23 mouse cellular contexts compared by ENCODE assay signal in the genomic region with DNA sequence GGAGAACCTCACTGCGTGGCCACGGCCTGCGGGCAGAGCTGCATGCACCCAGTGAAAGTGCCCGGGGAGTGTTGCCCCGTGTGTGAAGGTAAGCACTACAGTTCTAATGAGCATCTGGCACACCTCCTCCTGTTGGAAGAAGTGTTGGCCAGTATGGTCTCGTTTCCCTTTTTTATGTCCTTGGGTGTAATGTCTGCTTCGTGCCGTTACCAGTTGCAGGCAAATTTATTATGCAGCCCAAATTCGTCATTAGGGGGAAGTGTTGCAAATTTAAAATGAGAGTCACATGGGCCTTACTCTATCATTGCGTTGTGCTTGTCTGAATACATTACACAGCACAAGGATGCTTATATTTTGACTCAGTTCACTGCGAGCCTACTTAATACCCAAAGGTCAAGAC.
"Had no signal": no experiment of that assay in that cellular context is flagged by ENCODE, and none has a peak within 500 bp of the region (broad histone marks: within the 10 kb centered on the region; RNA-seq: fewer than 3 reads in every experiment).

No protein-coding gene starts in this region.

- ATAC-seq: hindbrain, embryonic 16.5 days; inflammation-experienced regulatory T-cells, adult 6 months; intestine, embryonic 15.5 days; intestine, postnatal 0 days had no signal

- H3K4me2 ChIP-seq: heart, embryonic 12.5 days; hindbrain, embryonic 12.5 days; hindbrain, embryonic 14.5 days; intestine, embryonic 15.5 days; limb, embryonic 13.5 days; limb, embryonic 15.5 days had no signal

- H3K9me3 ChIP-seq: heart, embryonic 10.5 days; heart, embryonic 12.5 days; hindbrain, embryonic 10.5 days; hindbrain, embryonic 12.5 days; intestine, embryonic 15.5 days; limb, embryonic 13.5 days; limb, embryonic 15.5 days had no signal

- H3K4me3 ChIP-seq: heart, embryonic 10.5 days; heart, embryonic 12.5 days; hindbrain, embryonic 10.5 days; hindbrain, embryonic 12.5 days; intestine, embryonic 15.5 days; limb, embryonic 13.5 days; limb, embryonic 15.5 days had no signal

- H3K9ac ChIP-seq: heart, embryonic 12.5 days; hindbrain, embryonic 12.5 days; hindbrain, embryonic 14.5 days; intestine, embryonic 15.5 days; limb, embryonic 13.5 days; limb, embryonic 15.5 days had no signal

- DNase-seq: gastrocnemius, postnatal 14 days; gastrocnemius, postnatal 36 days; heart, adult 18-20 months; heart, postnatal 10 days; heart, postnatal 4 days; kidney, adult 18-20 months; kidney, adult 8-10 months; kidney, postnatal 10 days; kidney, postnatal 36 days; layer of hippocampus, adult 9-11 months; layer of hippocampus, postnatal 36 days; left cerebral cortex, postnatal 4 days had no signal

- H3K4me1 ChIP-seq: hindbrain, embryonic 12.5 days; intestine, embryonic 15.5 days; limb, embryonic 13.5 days; limb, embryonic 15.5 days had no signal

- H3K27me3 ChIP-seq: hindbrain, embryonic 12.5 days; intestine, embryonic 15.5 days; limb, embryonic 13.5 days; limb, embryonic 15.5 days had no signal

- H3K27ac ChIP-seq: heart, embryonic 10.5 days; hindbrain, embryonic 10.5 days; hindbrain, embryonic 12.5 days; hindbrain, embryonic 14.5 days; intestine, embryonic 15.5 days; limb, embryonic 13.5 days; limb, embryonic 15.5 days had no signal
